Mouse (Mus musculus): ENCODE data around the gene Mdga2.

DNA sequence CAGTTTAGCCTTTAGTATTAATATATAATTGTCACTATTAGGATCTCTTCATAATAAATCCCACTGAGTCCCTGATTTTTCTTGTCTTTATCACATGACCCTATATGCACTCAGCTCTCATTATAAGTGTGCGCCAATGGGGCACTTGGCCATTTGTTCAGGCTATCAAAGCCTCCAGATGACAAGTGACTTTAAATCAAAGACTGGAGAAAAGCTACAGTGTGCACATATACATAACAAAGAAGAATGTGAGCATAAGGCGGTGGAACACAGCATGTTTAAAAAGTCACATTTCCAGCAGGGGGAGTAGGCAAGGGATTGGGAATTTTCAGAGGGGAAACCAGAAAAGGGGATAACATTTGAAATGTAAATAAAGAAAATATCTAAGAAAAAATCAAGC is 497.9 kb downstream of the Mdga2 start:
- no peak for TF ChIP-seq POLR2A (IDR thresholded peaks at IDR 0.05; ENCODE audit: low read depth, low read length)
- TF ChIP-seq CTCF (IDR thresholded peaks at IDR 0.05; ENCODE audit: extremely low read depth, insufficient read length, insufficient replicate concordance, low read depth, low read length): no peak

All from small intestine, adult 2 months (tissue).